Mouse (Mus musculus) v-Abl transformed pro-B cells (cell line): Measurements from ENCODE around the gene Hexim2.

Experiments used
- in situ Hi-C, 2 experiments: fragments of 400-800 bp; cut with MboI; formaldehyde crosslinking; loops; one replicate each; pipeline ENCODE4 v1.15.1; 2025; ENCODE audit not compliant: unreplicated experiment in 2 of 2

Hexim2 gene

GRCm38 (mm10) chr11:103131701-103132575 lies at the start of gene Hexim2:
TSS of gene Hexim2 (plus strand) at chr11:103132429.
- in situ Hi-C loops = no loop called here

DNA sequence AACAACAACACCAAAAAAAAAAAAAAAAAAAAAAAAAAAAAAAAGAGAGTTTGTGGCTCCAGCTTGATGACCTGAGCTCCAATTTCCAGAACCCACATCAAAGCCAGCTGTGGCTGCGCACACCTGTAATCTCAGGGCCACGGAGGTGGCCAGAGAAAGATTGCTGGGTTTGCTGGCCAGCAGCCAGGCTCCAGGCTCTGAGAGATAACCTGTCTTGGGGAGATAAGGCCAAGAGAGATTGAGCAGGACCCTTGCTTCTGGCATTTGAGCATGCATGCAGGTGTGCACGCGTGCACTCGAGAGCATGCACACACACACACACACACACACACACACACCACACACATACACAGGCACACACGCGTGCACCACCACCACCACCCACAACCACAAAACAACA lies 38.9 kb upstream of the Hexim2 start:
- in situ Hi-C loops = no loop called here

DNA sequence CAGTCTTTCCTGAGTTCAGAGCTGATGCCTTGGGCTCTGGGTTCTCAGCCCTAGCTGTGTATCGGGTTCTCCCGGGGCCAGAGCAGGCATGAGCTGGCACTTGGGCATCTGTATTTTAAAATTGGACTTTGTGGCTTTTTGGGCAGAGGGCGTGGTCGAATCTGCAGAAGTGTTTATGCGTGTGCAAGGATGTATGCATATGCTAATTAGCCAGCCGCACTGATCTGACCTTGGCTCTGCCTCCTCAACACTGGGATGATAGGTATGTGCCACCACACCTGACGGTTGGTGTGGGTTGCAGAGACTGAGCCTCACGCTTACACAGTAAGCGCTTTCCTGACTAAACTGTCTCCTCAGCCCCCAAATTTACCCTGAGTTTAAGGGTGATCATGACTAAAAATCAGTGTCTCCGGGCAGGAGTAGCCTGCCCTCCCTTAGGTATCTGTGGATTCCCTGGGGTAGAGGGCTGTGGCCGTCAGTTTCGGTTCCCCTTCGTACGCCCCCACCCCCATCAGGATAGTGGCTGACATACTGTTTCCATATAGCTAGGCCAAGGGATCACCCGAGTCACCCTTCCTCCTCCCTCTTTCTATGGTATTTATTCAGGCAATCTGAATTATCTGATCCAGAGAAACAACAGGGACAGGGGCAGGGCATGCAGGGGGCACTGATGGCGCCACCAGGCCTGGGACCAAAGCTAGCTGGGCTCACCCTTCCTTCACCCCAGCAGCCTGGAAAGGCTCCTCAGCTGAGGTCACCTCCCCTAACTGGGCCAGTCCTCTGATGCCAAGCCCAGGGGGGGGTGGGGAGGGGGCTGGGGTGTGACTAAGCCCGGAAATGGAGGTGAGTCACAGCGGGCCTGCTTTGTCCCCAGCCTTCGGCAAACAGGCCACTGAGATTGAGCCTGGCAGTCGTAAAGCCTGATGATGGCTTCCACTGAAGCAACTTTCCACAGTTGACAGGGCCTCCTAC lies 38.1 kb upstream of the Hexim2 start:
- in situ Hi-C loops = no loop called here

DNA sequence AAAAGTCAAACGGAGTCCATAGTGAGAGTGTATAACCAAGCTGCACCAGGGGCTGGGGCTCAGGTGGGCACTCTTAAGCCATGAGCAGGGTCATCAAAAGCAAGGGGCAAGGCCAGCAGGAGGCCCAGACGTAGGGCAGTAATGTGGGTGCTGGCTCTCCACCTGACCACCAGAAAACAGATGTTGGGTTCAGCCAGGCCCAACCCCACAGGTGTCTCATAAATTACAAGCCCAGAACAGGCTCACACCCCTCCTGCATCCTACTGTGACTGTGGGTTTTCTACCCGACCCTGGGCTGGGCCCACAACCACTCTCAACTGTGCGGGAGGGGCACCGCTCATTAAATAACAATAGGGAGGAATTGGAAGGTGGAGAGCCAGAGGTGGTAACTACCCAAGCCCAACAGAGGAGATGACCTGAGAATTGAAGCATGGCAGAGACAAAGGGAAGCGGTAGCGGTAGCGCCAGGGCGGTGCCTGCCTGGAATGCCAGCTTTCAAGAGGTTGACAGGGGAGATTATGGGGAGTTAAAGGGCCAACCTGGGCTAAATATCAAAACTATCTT lies 37.0 kb upstream of the Hexim2 start:
- in situ Hi-C loops = no loop called here

DNA sequence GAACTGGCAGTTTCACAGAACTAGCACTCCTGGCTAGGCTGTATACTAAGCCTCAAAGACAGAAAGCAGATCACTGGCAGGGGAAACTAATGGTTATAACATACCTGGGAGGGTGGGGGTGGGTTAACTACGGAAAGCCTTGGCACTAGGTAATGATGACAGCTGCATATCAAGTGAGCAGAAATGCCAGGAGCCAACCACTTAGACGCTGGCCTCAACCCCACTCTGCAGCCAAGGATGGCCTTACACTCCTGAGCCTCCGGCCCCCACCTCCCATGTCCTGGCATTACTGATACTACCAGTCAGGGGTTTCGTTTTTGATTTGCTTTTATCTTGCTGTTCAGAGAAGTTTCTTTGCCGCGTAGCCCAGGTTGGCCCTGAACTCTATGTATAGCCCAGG lies 36.4 kb upstream of the Hexim2 start:
- in situ Hi-C loops = no loop called here

GRCm38 (mm10) chr11:103096979-103097894 lies 35.0 kb upstream of the Hexim2 start:
- in situ Hi-C loops = no loop called here

- in situ Hi-C loops = no loop called here
Measured at GRCm38 (mm10) chr11:103098531-103099190, 33.6 kb upstream of the Hexim2 start.

- in situ Hi-C loops = no loop called here
Measured at GRCm38 (mm10) chr11:103099352-103099940, 32.8 kb upstream of the Hexim2 start.

- in situ Hi-C loops = loop anchor here (5.0 to 25.0 kb wide), 6 partner anchors 57 to 587 kb away; partner anchors contain the start of gene Gosr2 (in 1 of the 2)
Measured at GRCm38 (mm10) chr11:103100361-103100760, 31.9 kb upstream of the Hexim2 start.

DNA sequence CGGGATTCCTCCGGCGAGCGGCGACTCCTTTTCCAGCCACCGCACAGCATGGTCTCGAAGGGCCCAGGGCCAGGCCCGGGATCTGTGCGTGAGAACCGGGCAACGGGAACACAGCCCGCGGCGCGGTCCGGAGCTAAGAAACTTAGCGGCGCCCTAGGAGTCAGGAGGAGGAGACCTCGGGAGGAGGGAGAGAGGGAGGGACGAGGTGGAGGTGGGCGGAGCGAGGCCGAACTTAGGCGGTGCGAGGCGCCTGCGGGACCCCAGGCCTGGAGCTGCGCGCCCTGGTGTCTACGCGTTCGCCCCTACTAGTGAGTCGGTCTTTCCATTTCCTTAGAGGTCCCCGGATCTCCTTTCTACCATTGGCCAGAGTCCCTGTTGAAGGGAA lies 30.8 kb upstream of the Hexim2 start, which contains the start of the genes Plcd3 and Acbd4:
TSS of gene Plcd3 (minus strand) at position 178 of the 385 bp plus-strand sequence.
TSS of gene Acbd4 (plus strand) at position 202 of the 385 bp plus-strand sequence.
- in situ Hi-C loops = loop anchor here (5.0 to 25.0 kb wide), 6 partner anchors 56 to 586 kb away; partner anchors contain the start of gene Gosr2 (in 1 of the 2)

- in situ Hi-C loops = loop anchor here (5.0 to 25.0 kb wide), 6 partner anchors 55 to 585 kb away; partner anchors contain the start of gene Gosr2 (in 1 of the 2)
Measured at GRCm38 (mm10) chr11:103101866-103102501, 30.2 kb upstream of the Hexim2 start.

DNA sequence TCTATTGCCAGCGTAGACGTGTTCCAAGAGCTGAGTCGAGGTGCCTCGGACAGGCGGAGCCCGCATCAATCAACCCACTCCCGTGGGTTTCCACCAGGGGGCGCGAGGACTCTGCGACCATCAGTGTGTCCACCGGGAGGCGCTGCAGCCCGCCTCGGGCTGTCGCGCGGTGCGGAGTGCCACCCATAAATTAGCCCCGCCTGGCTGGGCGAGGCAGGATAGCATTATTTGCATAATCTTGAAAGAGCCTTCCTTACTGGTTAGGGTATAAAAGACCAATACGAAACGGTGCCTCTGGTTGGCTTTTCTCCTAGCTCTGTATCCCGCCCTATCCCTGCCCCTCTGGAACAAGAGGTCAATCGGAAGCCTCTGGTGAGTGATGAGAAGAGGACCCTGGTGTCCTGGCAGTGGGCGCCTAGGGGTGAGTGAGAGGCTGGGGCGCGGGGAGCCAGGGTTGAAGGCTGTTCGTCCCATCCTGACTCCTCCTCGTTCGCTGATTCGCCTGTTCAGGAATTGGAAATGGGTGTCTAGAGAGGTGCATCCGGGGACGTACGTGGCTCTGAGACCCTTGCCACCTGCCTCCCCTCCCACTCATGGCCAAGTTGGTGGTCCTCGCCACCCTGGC lies 29.4 kb upstream of the Hexim2 start:
- in situ Hi-C loops = loop anchor here (5.0 to 25.0 kb wide), 6 partner anchors 54 to 584 kb away; partner anchors contain the start of gene Gosr2 (in 1 of the 2)

DNA sequence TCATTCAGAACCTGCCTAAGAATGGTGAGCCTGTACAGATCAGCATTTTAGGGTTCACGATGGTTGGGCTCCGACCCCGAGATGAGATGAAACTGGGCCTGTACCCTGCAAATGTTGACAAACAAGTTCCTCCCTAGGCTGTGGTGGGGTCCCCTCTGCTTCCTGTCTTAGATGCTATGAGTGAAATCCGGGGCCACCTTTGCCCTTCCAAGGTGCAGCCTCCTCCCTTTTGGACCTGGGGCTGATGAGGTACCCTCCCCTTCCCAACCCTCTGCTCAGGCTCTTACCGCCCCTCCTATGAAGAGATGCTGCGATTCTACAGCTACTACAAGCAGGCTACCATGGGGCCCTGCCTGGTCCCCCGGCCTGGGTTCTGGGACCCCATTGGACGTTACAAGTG lies 28.6 kb upstream of the Hexim2 start:
- in situ Hi-C loops = loop anchor here (5.0 to 25.0 kb wide), 6 partner anchors 54 to 584 kb away; partner anchors contain the start of gene Gosr2 (in 1 of the 2)

DNA sequence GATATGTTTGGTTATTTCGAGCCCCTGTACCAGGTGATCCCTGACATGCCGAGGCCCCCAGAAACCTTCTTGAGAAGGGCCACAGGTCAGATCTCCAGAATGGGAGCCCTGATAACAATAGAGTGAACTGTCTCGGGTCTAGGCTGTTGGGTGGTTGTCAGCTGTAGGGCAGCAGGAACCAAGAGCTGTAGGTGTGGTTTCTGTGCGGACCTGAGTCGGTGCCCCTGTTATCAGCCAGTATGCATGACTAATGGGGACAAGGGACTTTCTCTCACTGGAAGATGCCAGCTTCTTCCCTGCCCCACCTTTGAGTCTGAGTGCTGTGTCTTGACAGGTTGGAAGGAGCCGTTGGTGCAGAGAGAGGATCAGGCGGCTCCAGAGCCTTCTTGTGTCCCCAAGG lies 27.8 kb upstream of the Hexim2 start:
- in situ Hi-C loops = loop anchor here (5.0 to 25.0 kb wide), 6 partner anchors 53 to 583 kb away; partner anchors contain the start of gene Gosr2 (in 1 of the 2)

GRCm38 (mm10) chr11:103105180-103105725 lies 27.0 kb upstream of the Hexim2 start:
- in situ Hi-C loops = loop anchor here in 1 of 2 experiments (10.0 to 25.0 kb wide), 2 partner anchors 360 to 582 kb away; partner anchors contain the start of gene Gosr2

GRCm38 (mm10) chr11:103105810-103106209 lies 26.4 kb upstream of the Hexim2 start:
- in situ Hi-C loops = loop anchor here in 1 of 2 experiments (10.0 to 25.0 kb wide), 2 partner anchors 359 to 581 kb away; partner anchors contain the start of gene Gosr2

- in situ Hi-C loops = loop anchor here in 1 of 2 experiments (10.0 to 25.0 kb wide), 2 partner anchors 358 to 581 kb away; partner anchors contain the start of gene Gosr2
Measured at GRCm38 (mm10) chr11:103106386-103106785, 25.8 kb upstream of the Hexim2 start.
